Comparison of ENCODE assay signal across 10 mouse cellular contexts in genomic region chr5:144466987-144467386, GRCm38 (mm10).
DNase-seq lines count a peak whose midpoint lies in the region; ATAC-seq and TF ChIP-seq lines count a peak whose summit lies in the region.
"Had no signal": no experiment of that assay in that cellular context is flagged by ENCODE, and none has a peak within 500 bp of the region (broad histone marks: within the 10 kb centered on the region; RNA-seq: fewer than 3 reads in every experiment).

No protein-coding gene starts in this region.

- no peak overlapping the region for H3K27ac ChIP-seq in forebrain, postnatal 0 days (ENCODE audit: low read depth, low read length)
- H3K27ac ChIP-seq in forebrain, embryonic 10.5 days: no peak overlapping the region
- no peak overlapping the region for H3K27ac ChIP-seq in liver, postnatal 0 days (ENCODE audit: low read depth)
- H3K27ac ChIP-seq in bone marrow, adult 2 months (ENCODE audit: control insufficient read depth, insufficient read depth, low read depth, low read length, poor library complexity): no peak overlapping the region
- H3K27ac ChIP-seq: embryonic facial prominence, embryonic 15.5 days; limb, embryonic 15.5 days had no signal

- no peak for DNase-seq in forebrain, postnatal 0 days
- DNase-seq in forebrain, embryonic 10.5 days (ENCODE audit: extremely low spot score, low spot score): no peak
- DNase-seq in liver, postnatal 0 days: peak; percentile 14
- no peak for DNase-seq in liver
- peak; percentile 43 for DNase-seq in retina, postnatal 7 days (ENCODE audit: low read depth, low spot score)
- DNase-seq in thymus, postnatal 4 days: no peak
- DNase-seq in thymus, postnatal 36 days: no peak

- H3K4me3 ChIP-seq in forebrain, postnatal 0 days (ENCODE audit: low read depth, low read length): no peak overlapping the region
- H3K4me3 ChIP-seq in forebrain, embryonic 10.5 days: no peak overlapping the region
- H3K4me3 ChIP-seq in liver, postnatal 0 days (ENCODE audit: low read depth, low read length): no peak overlapping the region
- no peak overlapping the region for H3K4me3 ChIP-seq in bone marrow, adult 2 months (replicated peaks; ENCODE audit: control insufficient read depth, low read depth, low read length)
- H3K4me3 ChIP-seq: embryonic facial prominence, embryonic 15.5 days; limb, embryonic 15.5 days had no signal

- no peak for ATAC-seq in forebrain, postnatal 0 days
- ATAC-seq in liver, postnatal 0 days: no peak

- TF ChIP-seq CTCF in forebrain, postnatal 0 days (IDR thresholded peaks at IDR 0.05; ENCODE audit: low read depth): peak; percentile 52
- TF ChIP-seq CTCF in liver, postnatal 0 days (IDR thresholded peaks at IDR 0.05; ENCODE audit: low read depth): peak; percentile 39
- TF ChIP-seq CTCF in bone marrow, adult 2 months (IDR thresholded peaks at IDR 0.05; ENCODE audit: control insufficient read depth, insufficient read depth, low read length): peak; percentile 28; the same call in 1 of the 2 replicates

- no peak overlapping the region for H3K4me2 ChIP-seq in forebrain, postnatal 0 days (ENCODE audit: low read depth)
- H3K4me2 ChIP-seq in liver, postnatal 0 days (ENCODE audit: low read depth, low read length): no peak overlapping the region
- H3K4me2 ChIP-seq: embryonic facial prominence, embryonic 15.5 days; limb, embryonic 15.5 days had no signal

- TF ChIP-seq EP300 in liver, postnatal 0 days (IDR thresholded peaks at IDR 0.05; ENCODE audit: low read depth): no peak

- no peaks in the 10 kb centered on the region for H3K36me3 ChIP-seq in forebrain, postnatal 0 days (ENCODE audit: insufficient read depth)
- no peaks in the 10 kb centered on the region for H3K36me3 ChIP-seq in forebrain, embryonic 10.5 days (replicated peaks)
- H3K36me3 ChIP-seq in liver, postnatal 0 days (replicated peaks; ENCODE audit: insufficient read depth, low read length): no peaks in the 10 kb centered on the region
- H3K36me3 ChIP-seq: embryonic facial prominence, embryonic 15.5 days; limb, embryonic 15.5 days had no signal

- 40% methylated on average over 6 of the region's 6 CpGs for WGBS in forebrain, postnatal 0 days
- 54% methylated on average over 6 of the region's 6 CpGs for WGBS in forebrain, embryonic 10.5 days
- 38% methylated on average over 6 of the region's 6 CpGs for WGBS in liver, postnatal 0 days (ENCODE audit: insufficient replicate concordance)
- 25% methylated on average over 6 of the region's 6 CpGs for WGBS in bone marrow, adult 2 months

- no peak overlapping the region for H3K9ac ChIP-seq in forebrain, postnatal 0 days
- H3K9ac ChIP-seq in liver, postnatal 0 days (replicated peaks): no peak overlapping the region
- H3K9ac ChIP-seq: embryonic facial prominence, embryonic 15.5 days; limb, embryonic 15.5 days had no signal

- no peak for TF ChIP-seq POLR2A in bone marrow, adult 2 months (IDR thresholded peaks at IDR 0.05; ENCODE audit: borderline replicate concordance, control insufficient read depth, low read depth, low read length)

- no peaks in the 10 kb centered on the region for H3K4me1 ChIP-seq in forebrain, postnatal 0 days (ENCODE audit: insufficient read depth)
- H3K4me1 ChIP-seq in forebrain, embryonic 10.5 days: no peaks in the 10 kb centered on the region
- H3K4me1 ChIP-seq in liver, postnatal 0 days (ENCODE audit: insufficient read depth): no peaks in the 10 kb centered on the region
- no peaks in the 10 kb centered on the region for H3K4me1 ChIP-seq in bone marrow, adult 2 months (ENCODE audit: control insufficient read depth, insufficient read depth, low read length)
- H3K4me1 ChIP-seq: embryonic facial prominence, embryonic 15.5 days; limb, embryonic 15.5 days had no signal

- H3K27me3 ChIP-seq in forebrain, postnatal 0 days (ENCODE audit: insufficient read depth, low read length): no peaks in the 10 kb centered on the region
- no peaks in the 10 kb centered on the region for H3K27me3 ChIP-seq in forebrain, embryonic 10.5 days (ENCODE audit: poor library complexity, severe bottlenecking)
- no peaks in the 10 kb centered on the region for H3K27me3 ChIP-seq in liver, postnatal 0 days (ENCODE audit: insufficient read depth, low read length)
- H3K27me3 ChIP-seq: embryonic facial prominence, embryonic 15.5 days; limb, embryonic 15.5 days had no signal

- no peaks in the 10 kb centered on the region for H3K9me3 ChIP-seq in forebrain, postnatal 0 days (ENCODE audit: low read length)
- no peaks in the 10 kb centered on the region; the same call in 1 of the 2 replicates for H3K9me3 ChIP-seq in forebrain, embryonic 10.5 days
- H3K9me3 ChIP-seq in liver, postnatal 0 days (ENCODE audit: low read length): no peaks in the 10 kb centered on the region
- H3K9me3 ChIP-seq: embryonic facial prominence, embryonic 15.5 days; limb, embryonic 15.5 days had no signal

Comparison
In these comparisons a context has a peak if more than half of its experiments do, and no peak if none do; other contexts are left out.
1. DNase-seq: peak in liver, postnatal 0 days (single experiment) and retina, postnatal 7 days (single experiment); none in forebrain, postnatal 0 days (single experiment), forebrain, embryonic 10.5 days (single experiment), liver (single experiment), thymus, postnatal 4 days (single experiment) and thymus, postnatal 36 days (0 of 2).
2. Peak in every context shown above with its lines, with median percentiles within 50 percentile points of each other: CTCF ChIP-seq.